Mouse (Mus musculus) ES-Bruce4 (cell line): Measurements from ENCODE around the gene Ubash3a.

Experiments
- CTCF ChIP-seq: IDR thresholded peaks from one replicate; pipeline ENCODE4 v1.8.1; 2011; ENCODE audit warnings: low read depth, low read length
- EP300 ChIP-seq: IDR thresholded peaks from 2 replicates; pipeline ENCODE4 v1.6.1; 2011; ENCODE audit warnings: low read depth, low read length; ENCODE audit not compliant: insufficient read depth
- POLR2A ChIP-seq: IDR thresholded peaks from one replicate; pipeline ENCODE4 v1.8.1; 2011; ENCODE audit warnings: low read length; ENCODE audit not compliant: insufficient read depth

DNA sequence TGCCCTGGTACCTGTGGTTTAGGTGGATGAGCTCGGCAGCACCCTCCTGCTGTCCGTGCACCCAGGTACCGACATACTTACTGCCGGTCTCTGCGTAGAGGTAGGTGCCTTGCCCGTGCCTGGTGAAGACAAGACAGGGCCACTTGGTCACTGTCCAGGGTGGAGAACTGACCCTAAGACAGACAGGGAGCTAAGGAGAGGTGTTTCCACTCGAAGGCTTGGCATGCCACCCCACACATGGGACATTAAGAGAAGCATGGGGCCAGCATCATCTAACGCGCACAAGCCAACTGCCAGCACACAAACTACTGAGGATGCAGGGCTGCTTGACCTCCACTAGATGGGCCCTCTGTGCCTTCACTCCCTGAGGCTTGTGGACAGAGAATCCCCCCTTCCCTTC is 58.2 kb downstream of the Ubash3a start:
- TF ChIP-seq CTCF, result peak; percentile 14
- 0 out of 2 replicates have a peak, but pooled peaks have one; percentile 2 for TF ChIP-seq EP300
- TF ChIP-seq POLR2A, result no peak
